8 mouse cellular contexts compared by ENCODE assay signal in genomic region chr9:67047606-67048482, GRCm38 (mm10). TPM values are rescaled to one million over a fixed set of nuclear protein-coding genes. Genes with fewer than 3 reads are reported as not detected.
A peak's percentile ranks its signal among the peaks of the same experiment; 100 is the strongest.
DNase-seq lines count a peak whose midpoint lies in the region; ATAC-seq and TF ChIP-seq lines count a peak whose summit lies in the region.

No protein-coding gene starts in this region.

- DNase-seq in gastrocnemius, postnatal 14 days: peak; percentile 42
- DNase-seq in gastrocnemius, postnatal 4 days (ENCODE audit: low spot score in 2 of 2): no peak
- DNase-seq in thymus, postnatal 4 days: peak; percentile 48
- no peak for DNase-seq in thymus, postnatal 36 days
- DNase-seq in heart, postnatal 0 days (ENCODE audit: low spot score): no peak
- no peak for DNase-seq in liver, embryonic 14.5 days (ENCODE audit: low read depth in 3 of 3, low spot score in 3 of 3)
- peak; percentile 28 for DNase-seq in yolk sac, embryonic 10.5 days (ENCODE audit: low spot score)
- DNase-seq in adipocyte (ENCODE audit: low spot score): no peak

- no peak for ATAC-seq in heart, postnatal 0 days (ENCODE audit: insufficient read depth, low read depth)
- no peak for ATAC-seq in liver, embryonic 14.5 days (ENCODE audit: insufficient read depth)

- H3K9ac ChIP-seq in heart, postnatal 0 days (replicated peaks; ENCODE audit: low read depth, low read length): peak overlapping the region; percentile 98
- H3K9ac ChIP-seq in liver, embryonic 14.5 days (replicated peaks): no peak overlapping the region; the same call in 1 of the 2 replicates

- H3K36me3 ChIP-seq in heart, postnatal 0 days (replicated peaks; ENCODE audit: control insufficient read depth, insufficient read depth, low read length): peaks cover 18% of the 10 kb centered on the region
- H3K36me3 ChIP-seq in liver, embryonic 14.5 days (replicated peaks; ENCODE audit: control insufficient read depth, insufficient read depth, low read depth): no peaks in the 10 kb centered on the region

- peak overlapping the region; percentile 80 for H3K4me3 ChIP-seq in heart, postnatal 0 days (ENCODE audit: low read depth, low read length)
- H3K4me3 ChIP-seq in liver, embryonic 14.5 days (ENCODE audit: insufficient read depth in 1 of 2, low read depth in 2 of 2, low read length in 2 of 2): peak overlapping the region; percentile 48

- no peaks in the 10 kb centered on the region for H3K9me3 ChIP-seq in heart, postnatal 0 days (replicated peaks; ENCODE audit: control insufficient read depth, low read length)
- no peaks in the 10 kb centered on the region for H3K9me3 ChIP-seq in liver, embryonic 14.5 days (ENCODE audit: control insufficient read depth, low read length)

- TF ChIP-seq EP300 in heart, postnatal 0 days (IDR thresholded peaks at IDR 0.05; ENCODE audit: low read depth): no peak
- no peak for TF ChIP-seq EP300 in liver, embryonic 14.5 days (IDR thresholded peaks at IDR 0.05; ENCODE audit: low read depth)

- no peaks in the 10 kb centered on the region for H3K4me1 ChIP-seq in heart, postnatal 0 days (ENCODE audit: control insufficient read depth, insufficient read depth)
- peaks cover 0 to 2% of the 10 kb centered on the region in 2 experiments; a peak in 3 of 4 replicates for H3K4me1 ChIP-seq in liver, embryonic 14.5 days (replicated peaks; ENCODE audit: control insufficient read depth in 2 of 2, insufficient read depth in 2 of 2, low read length in 1 of 2)

- peak overlapping the region; percentile 97 for H3K27ac ChIP-seq in heart, postnatal 0 days (ENCODE audit: low read depth)
- no peak overlapping the region for H3K27ac ChIP-seq in liver, embryonic 14.5 days

- H3K4me2 ChIP-seq in heart, postnatal 0 days (ENCODE audit: low read depth, low read length): peak overlapping the region; percentile 77
- peak overlapping the region; percentile 64 for H3K4me2 ChIP-seq in liver, embryonic 14.5 days (ENCODE audit: low read depth)

- under 1% methylated on average over 43 of the region's 50 CpGs for WGBS in heart, postnatal 0 days
- WGBS in liver, embryonic 14.5 days (ENCODE audit: insufficient replicate concordance): 1% methylated on average over 50 of the region's 50 CpGs

- no peaks in the 10 kb centered on the region for H3K27me3 ChIP-seq in heart, postnatal 0 days (ENCODE audit: control insufficient read depth, insufficient read depth, low read length)
- H3K27me3 ChIP-seq in liver, embryonic 14.5 days (ENCODE audit: control insufficient read depth, insufficient read depth, low read length): peaks cover 74% of the 10 kb centered on the region

- no peak for TF ChIP-seq CTCF in heart, postnatal 0 days (IDR thresholded peaks at IDR 0.05; ENCODE audit: low read depth)
- no peak for TF ChIP-seq CTCF in liver, embryonic 14.5 days (IDR thresholded peaks at IDR 0.05; ENCODE audit: low read depth)

- intact Hi-C loops in gastrocnemius, postnatal 14 days (cut with DNase I; ENCODE audit: low total_unique reads): no loop called here

RNA-seq across cellular contexts. Expression of gene Tpm1, which starts 1.4 kb away (rescaled TPM):
- over 10,000 TPM; 23,393 to 24,139 TPM for total RNA-seq in gastrocnemius, postnatal 14 days (2021)
- total RNA-seq in gastrocnemius, postnatal 4 days (2021): 1,000 to 10,000 TPM; 7,029 to 7,975 TPM
- total RNA-seq in heart, postnatal 0 days (2014; rRNA removed; ENCODE audit: low replicate concordance): 3,473 and 3,533 TPM in 2 replicates
- 10,043 and 10,309 TPM in 2 replicates for polyA plus RNA-seq in heart, postnatal 0 days (2015; fragmentation: Nextera tagmentation; extraction: Ambion mirVana)
- 49.2 and 87.4 TPM in 2 replicates for polyA plus RNA-seq in liver, embryonic 14.5 days (2012; rRNA removed)
- 113 and 116 TPM in 2 replicates for polyA plus RNA-seq in liver, embryonic 14.5 days (2014; fragmentation: Nextera tagmentation; extraction: Ambion mirVana)

Comparison
In these comparisons a context has a peak if more than half of its experiments do, and no peak if none do; other contexts are left out.
1. DNase-seq: peak in gastrocnemius, postnatal 14 days (single experiment), thymus, postnatal 4 days (single experiment) and yolk sac, embryonic 10.5 days (single experiment); none in gastrocnemius, postnatal 4 days (0 of 2), thymus, postnatal 36 days (0 of 2), heart, postnatal 0 days (single experiment), liver, embryonic 14.5 days (0 of 3) and adipocyte (single experiment).